Mouse (Mus musculus) kidney, postnatal 0 days (tissue): Measurements from ENCODE around the gene Wdr93. TPM values are rescaled to one million over a fixed set of nuclear protein-coding genes. Genes with fewer than 3 reads are reported as not detected.

Experiments
- ATAC-seq: fragments of 200-750 bp; cut with Nextera tagmentation; replicated peaks from 2 replicates; pipeline ENCODE4 v1.8.0; 2017; ENCODE audit warnings: low read depth, moderate number of reproducible peaks, moderate TSS enrichment, moderate library complexity; ENCODE audit not compliant: low FRiP score
- DNase-seq: peaks from one replicate; pipeline ENCODE4 v3.0.0-alpha.2; 2016; ENCODE audit warnings: low spot score
- H3K27ac ChIP-seq: fragments of 300-500 bp; sonication (generic); 2 replicates; pipeline ENCODE4 v1.5.1; 2014; ENCODE audit warnings: mild to moderate bottlenecking
- H3K27me3 ChIP-seq: fragments of 300-500 bp; sonication (generic); 2 replicates; pipeline ENCODE4 v1.6.1; 2014; ENCODE audit warnings: low read length, mixed read lengths; ENCODE audit not compliant: insufficient read depth
- H3K36me3 ChIP-seq: fragments of 300-500 bp; sonication (generic); 2 replicates; pipeline ENCODE4 v1.6.1; 2014; ENCODE audit warnings: low read length, mixed read lengths; ENCODE audit not compliant: insufficient read depth
- H3K4me1 ChIP-seq: fragments of 300-500 bp; sonication (generic); replicated peaks from 2 replicates; pipeline ENCODE4 v1.6.1; 2014; ENCODE audit warnings: antibody characterized with exemption, low read length, mixed read lengths; ENCODE audit not compliant: insufficient read depth
- H3K4me2 ChIP-seq: fragments of 300-500 bp; sonication (generic); 2 replicates; pipeline ENCODE4 v1.6.1; 2014; ENCODE audit warnings: mild to moderate bottlenecking, low read length, moderate library complexity, mixed read lengths
- H3K4me3 ChIP-seq: fragments of 300-500 bp; sonication (generic); replicated peaks from 2 replicates; pipeline ENCODE4 v1.5.1; 2014; ENCODE audit warnings: low read depth, low read length
- H3K9ac ChIP-seq: fragments of 300-500 bp; sonication (generic); 2 replicates; pipeline ENCODE4 v1.6.1; 2014; ENCODE audit warnings: low read depth, low read length
- H3K9me3 ChIP-seq: fragments of 300-500 bp; sonication (generic); replicated peaks from 2 replicates; pipeline ENCODE4 v1.6.1; 2016; ENCODE audit warnings: low read length, inconsistent platforms, mixed read lengths
- CTCF ChIP-seq: IDR thresholded peaks from 2 replicates; pipeline ENCODE4 v1.5.1; 2016; ENCODE audit warnings: antibody characterized with exemption, low read depth, mild to moderate bottlenecking, moderate library complexity
- WGBS: fragments of 180-500 bp; shearing (Covaris S2); extraction: QIAGEN DNeasy Blood & Tissue Kit; methylation state at CpG from one replicate; pipeline ENCODE4 v1.1.7; 2014; 5-methylcytosine and 5-hydroxymethylcytosine counted together
- polyA plus RNA-seq: library from polyadenylated mRNA; unstranded; fragments of >200 nt; fragmentation: Nextera tagmentation; extraction: Ambion mirVana; gene quantifications from 2 replicates; pipeline ENCODE4 v1.2.1, GENCODE M21; 2015

The Wdr93 gene
- polyA plus RNA-seq, 1 experiment from 2014 or later: 0.26 TPM

- no peak overlapping the region for H3K9ac ChIP-seq
- 90% methylated on average over 6 of the region's 6 CpGs for WGBS
- no peak overlapping the region for H3K27ac ChIP-seq
- no peak for TF ChIP-seq CTCF
- H3K27me3 ChIP-seq: no peaks in the 10 kb centered on the region
- no peak; the same call in 1 of the 2 replicates for ATAC-seq
- no peak overlapping the region for H3K4me2 ChIP-seq
- H3K4me1 ChIP-seq: no peaks in the 10 kb centered on the region
- no peak overlapping the region for H3K4me3 ChIP-seq
- H3K9me3 ChIP-seq: no peaks in the 10 kb centered on the region
- DNase-seq: no peak
- peaks cover 10% of the 10 kb centered on the region; the same call in 1 of the 2 replicates for H3K36me3 ChIP-seq
Observed at GRCm38 (mm10) chr7:79835196-79835595, 92.2 kb downstream of the Wdr93 start.

Other genes with a start within 250 kb of the Wdr93 start
- 117 and 135 TPM in 2 replicates for gene Rhcg, start 125.5 kb upstream of the Wdr93 start, polyA plus RNA-seq
- gene Ticrr, start 83.0 kb upstream of the Wdr93 start, polyA plus RNA-seq: 3.1 and 4.0 TPM in 2 replicates
- 3.1 and 3.7 TPM in 2 replicates for gene Kif7, start 27.4 kb upstream of the Wdr93 start, polyA plus RNA-seq
- 0.19 and 0.61 TPM in 2 replicates for gene Plin1, start 10.3 kb upstream of the Wdr93 start, polyA plus RNA-seq
- gene Pex11a, start within 50 bp of the Wdr93 start, polyA plus RNA-seq: 21.2 and 22.0 TPM in 2 replicates
- 0.09 TPM in 1 of 2 replicates, not detected in the other for gene Mesp1, start 50.6 kb downstream of the Wdr93 start, polyA plus RNA-seq
- 0.45 and 0.48 TPM in 2 replicates for gene Mesp2, start 67.6 kb downstream of the Wdr93 start, polyA plus RNA-seq
- gene Anpep, start 117.9 kb downstream of the Wdr93 start, polyA plus RNA-seq: 265 and 334 TPM in 2 replicates
- gene Ap3s2, start 177.5 kb downstream of the Wdr93 start, polyA plus RNA-seq: 31.5 and 37.7 TPM in 2 replicates
- 30.6 and 34.4 TPM in 2 replicates for gene Arpin, start 192.2 kb downstream of the Wdr93 start, polyA plus RNA-seq